Mouse (Mus musculus): ENCODE measurements around the gene Cd164l2. TPM values are rescaled to one million over a fixed set of nuclear protein-coding genes. Genes with fewer than 3 reads are reported as not detected.

Cd164l2 gene
- polyA plus RNA-seq, 1 experiment from 2014 or later, result 19.1 TPM

- H3K36me3 ChIP-seq (ENCODE audit: insufficient read depth, low read length), result no peaks in the 10 kb centered on the region
- peaks cover 14% of the 10 kb centered on the region for H3K4me1 ChIP-seq (replicated peaks; ENCODE audit: insufficient read depth, low read length)
- 0 out of 2 replicates have a peak overlapping the region, but pooled peaks have one; percentile 8 for H3K9ac ChIP-seq (ENCODE audit: low read depth, low read length)
- DNase-seq (ENCODE audit: low spot score), result no peak
- H3K4me2 ChIP-seq (ENCODE audit: low read length), result no peak overlapping the region
- TF ChIP-seq CTCF (IDR thresholded peaks at IDR 0.05; ENCODE audit: low read depth), result no peak
- WGBS, result 19% methylated on average over 7 of the region's 7 CpGs
- H3K4me3 ChIP-seq (replicated peaks; ENCODE audit: low read depth, low read length), result no peak overlapping the region
- no peaks in the 10 kb centered on the region for H3K9me3 ChIP-seq (replicated peaks; ENCODE audit: low read length)
- peak overlapping the region; percentile 42; the same call in 1 of the 2 replicates for H3K27ac ChIP-seq
- no peaks in the 10 kb centered on the region for H3K27me3 ChIP-seq (ENCODE audit: insufficient read depth, low read length)
- no peak for ATAC-seq (replicated peaks; ENCODE audit: low FRiP score, low read depth)
Measured at GRCm38 (mm10) chr4:133204379-133204778, 7.6 kb upstream of the Cd164l2 start.

GRCm38 (mm10) chr4:133209366-133209765 is 2.6 kb upstream of the Cd164l2 start:
- no peak overlapping the region for H3K27ac ChIP-seq
- no peak for ATAC-seq (replicated peaks; ENCODE audit: low FRiP score, low read depth)
- no peaks in the 10 kb centered on the region for H3K36me3 ChIP-seq (ENCODE audit: insufficient read depth, low read length)
- no peaks in the 10 kb centered on the region for H3K9me3 ChIP-seq (replicated peaks; ENCODE audit: low read length)
- WGBS, result 4% methylated on average over 11 of the region's 11 CpGs
- peak; percentile 92 for TF ChIP-seq CTCF (IDR thresholded peaks at IDR 0.05; ENCODE audit: low read depth)
- peak; percentile 85 for DNase-seq (ENCODE audit: low spot score)
- no peak overlapping the region for H3K9ac ChIP-seq (ENCODE audit: low read depth, low read length)
- no peak overlapping the region for H3K4me3 ChIP-seq (replicated peaks; ENCODE audit: low read depth, low read length)
- H3K4me1 ChIP-seq (replicated peaks; ENCODE audit: insufficient read depth, low read length), result peaks cover 12% of the 10 kb centered on the region; the same call in 1 of the 2 replicates
- no peaks in the 10 kb centered on the region for H3K27me3 ChIP-seq (ENCODE audit: insufficient read depth, low read length)
- no peak overlapping the region for H3K4me2 ChIP-seq (ENCODE audit: low read length)

DNA sequence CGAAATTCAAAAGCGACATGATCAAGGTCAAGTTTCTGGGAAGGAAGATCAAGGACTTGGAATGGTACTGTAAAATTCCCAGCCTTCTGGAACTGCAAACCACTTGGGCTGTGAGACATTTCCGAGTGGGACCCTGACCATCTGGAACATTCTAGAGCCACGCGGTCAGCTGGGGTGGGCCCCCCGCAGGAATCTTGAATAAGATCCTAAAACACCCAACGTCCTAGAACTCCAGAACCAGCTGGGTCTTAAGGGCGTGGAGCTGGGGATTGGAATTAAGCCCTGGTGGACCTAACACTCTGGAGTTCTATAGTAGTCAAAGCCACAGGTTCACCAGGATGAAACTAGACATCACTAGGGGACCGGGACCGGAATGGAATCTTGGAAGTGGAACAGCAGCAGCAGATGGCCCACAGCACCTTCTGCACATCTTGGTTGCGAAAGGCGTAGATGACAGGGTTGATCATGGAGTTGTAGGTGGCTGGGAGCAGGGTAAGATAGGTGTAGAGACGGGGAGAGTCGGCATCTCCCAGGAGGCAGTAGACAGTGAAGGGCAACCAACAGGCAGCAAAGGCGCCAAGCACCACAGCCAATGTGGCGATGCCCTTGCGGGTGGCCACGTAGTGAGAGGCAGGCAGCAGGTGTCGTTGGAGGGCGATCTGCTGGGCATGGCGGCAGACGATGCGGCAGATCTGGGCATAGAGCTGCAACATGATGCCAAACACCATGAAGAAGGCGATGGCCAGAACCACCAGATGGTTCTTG is 1.7 kb upstream of the Cd164l2 start:
- TF ChIP-seq CTCF (IDR thresholded peaks at IDR 0.05; ENCODE audit: low read depth), result no peak
- WGBS, result 90% methylated on average over 24 of the region's 24 CpGs
- DNase-seq (ENCODE audit: low spot score), result no peak

DNA sequence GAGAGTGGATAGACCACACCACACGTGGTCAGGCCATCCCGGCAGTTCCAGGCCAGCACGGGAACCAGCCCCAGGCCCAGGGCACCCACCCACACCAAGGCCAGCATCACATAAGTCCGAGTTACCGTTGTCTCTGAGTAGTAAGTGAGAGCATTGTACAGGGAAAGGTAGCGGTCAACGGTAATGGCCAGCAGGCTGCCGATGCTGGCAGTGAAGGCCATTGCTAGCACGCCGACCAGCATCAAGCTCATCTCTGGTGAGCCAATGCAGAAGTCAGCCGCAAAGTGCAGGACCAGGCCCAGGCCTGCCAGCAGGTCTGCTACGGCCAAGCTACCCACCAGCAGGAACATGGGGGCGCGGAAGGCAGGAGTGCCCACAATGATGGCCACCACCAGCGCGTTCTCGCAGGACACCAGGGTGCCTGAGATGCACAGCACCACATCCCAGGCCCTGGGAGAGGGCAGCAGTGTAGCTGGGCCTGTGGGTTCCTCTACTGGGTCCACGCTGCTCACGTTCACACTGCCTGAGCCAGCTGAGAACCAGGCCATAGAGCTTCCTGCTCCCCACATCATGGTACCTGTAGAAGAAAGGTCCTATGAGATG is 1.0 kb upstream of the Cd164l2 start:
- Histone ChIP-seq H3K9ac (ENCODE audit: low read depth, low read length) (no peak overlapping the region), H3K27me3 (ENCODE audit: insufficient read depth, low read length) (no peaks in the 10 kb centered on the region), H3K36me3 (ENCODE audit: insufficient read depth, low read length) (no peaks in the 10 kb centered on the region), H3K4me2 (ENCODE audit: low read length) (no peak overlapping the region), H3K4me1 (replicated peaks; ENCODE audit: insufficient read depth, low read length) (peaks cover 12% of the 10 kb centered on the region; the same call in 1 of the 2 replicates), H3K9me3 (replicated peaks; ENCODE audit: low read length) (no peaks in the 10 kb centered on the region), H3K27ac (no peak overlapping the region), H3K4me3 (replicated peaks; ENCODE audit: low read depth, low read length) (no peak overlapping the region)
- no peak for TF ChIP-seq CTCF (IDR thresholded peaks at IDR 0.05; ENCODE audit: low read depth)
- WGBS, result 93% methylated on average over 19 of the region's 19 CpGs
- ATAC-seq (replicated peaks; ENCODE audit: low FRiP score, low read depth), result no peak
- DNase-seq (ENCODE audit: low spot score), result no peak

More for the DNA sequence above, 1.7 kb upstream of the Cd164l2 start:
- H3K9me3 ChIP-seq (replicated peaks; ENCODE audit: low read length), result no peaks in the 10 kb centered on the region
- peaks cover 12% of the 10 kb centered on the region; the same call in 1 of the 2 replicates for H3K4me1 ChIP-seq (replicated peaks; ENCODE audit: insufficient read depth, low read length)
- ATAC-seq (replicated peaks; ENCODE audit: low FRiP score, low read depth), result no peak
- H3K9ac ChIP-seq (ENCODE audit: low read depth, low read length), result no peak overlapping the region
- no peak overlapping the region for H3K27ac ChIP-seq
- no peak overlapping the region for H3K4me2 ChIP-seq (ENCODE audit: low read length)
- no peaks in the 10 kb centered on the region for H3K27me3 ChIP-seq (ENCODE audit: insufficient read depth, low read length)
- no peak overlapping the region for H3K4me3 ChIP-seq (replicated peaks; ENCODE audit: low read depth, low read length)
- no peaks in the 10 kb centered on the region for H3K36me3 ChIP-seq (ENCODE audit: insufficient read depth, low read length)

DNA sequence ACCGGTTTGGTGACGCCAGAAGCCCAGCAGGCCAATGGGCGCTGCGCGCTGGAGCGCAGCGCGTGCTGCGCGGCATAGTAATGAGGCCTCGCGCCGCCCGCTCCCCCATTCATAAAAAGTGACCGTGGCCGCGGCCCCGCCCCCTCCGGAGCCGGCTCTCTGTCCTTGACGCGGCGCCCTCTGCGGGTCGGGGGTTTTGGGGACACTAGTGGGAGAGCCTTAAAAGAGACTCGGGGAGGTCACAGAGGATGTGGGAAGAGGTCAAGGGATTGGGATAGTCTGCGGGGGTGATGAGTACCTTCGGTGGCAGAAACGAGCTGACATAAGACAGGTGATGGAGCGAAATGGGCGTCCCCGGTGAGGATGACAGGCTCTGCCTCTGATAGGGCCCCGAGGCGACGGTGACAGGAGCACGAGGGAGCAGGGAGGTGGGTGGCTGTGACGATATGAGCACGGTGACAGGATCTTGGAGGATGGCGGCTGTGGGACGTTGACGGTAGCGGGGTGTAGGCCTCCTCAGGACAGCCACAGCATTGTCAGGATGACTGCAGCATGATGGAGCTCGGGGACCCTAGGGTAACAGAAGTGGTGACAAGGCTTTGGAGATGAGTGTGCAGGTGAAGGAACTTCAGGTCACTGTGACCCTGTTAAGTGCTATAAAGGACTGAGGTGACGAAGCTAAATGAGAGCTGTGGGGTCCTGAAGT is 784 bp downstream of the Cd164l2 start:
- no peaks in the 10 kb centered on the region for H3K36me3 ChIP-seq (ENCODE audit: insufficient read depth, low read length)
- peak overlapping the region; percentile 51 for H3K4me3 ChIP-seq (replicated peaks; ENCODE audit: low read depth, low read length)
- no peak overlapping the region for H3K27ac ChIP-seq
- TF ChIP-seq CTCF (IDR thresholded peaks at IDR 0.05; ENCODE audit: low read depth), result peak; percentile 48; the same call in 1 of the 2 replicates
- 2% methylated on average over 44 of the region's 44 CpGs for WGBS
- H3K4me2 ChIP-seq (ENCODE audit: low read length), result peak overlapping the region; percentile 99
- H3K4me1 ChIP-seq (replicated peaks; ENCODE audit: insufficient read depth, low read length), result peaks cover 12% of the 10 kb centered on the region; the same call in 1 of the 2 replicates
- ATAC-seq (replicated peaks; ENCODE audit: low FRiP score, low read depth), result peak; percentile 50; the same call in 1 of the 2 replicates
- peak; percentile 71 for DNase-seq (ENCODE audit: low spot score)
- H3K9me3 ChIP-seq (replicated peaks; ENCODE audit: low read length), result no peaks in the 10 kb centered on the region
- H3K9ac ChIP-seq (ENCODE audit: low read depth, low read length), result peak overlapping the region; percentile 60
- no peaks in the 10 kb centered on the region for H3K27me3 ChIP-seq (ENCODE audit: insufficient read depth, low read length)

DNA sequence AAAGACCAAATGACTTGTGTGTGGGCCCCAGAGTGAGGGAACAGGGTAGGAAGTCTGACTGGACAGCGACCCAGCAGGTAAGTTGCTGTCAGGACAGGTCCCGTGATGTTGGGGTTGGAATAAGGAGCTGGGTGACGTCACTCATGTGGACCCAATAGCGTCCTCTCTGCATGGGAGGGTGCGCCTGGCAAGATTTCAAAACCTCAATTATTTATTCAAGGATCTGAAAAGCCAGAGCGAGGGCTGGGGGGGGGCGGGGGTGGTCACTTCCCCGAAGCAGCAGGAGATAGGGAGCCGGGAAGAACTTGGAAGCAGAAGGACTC is 1.3 kb downstream of the Cd164l2 start:
- no peak for DNase-seq (ENCODE audit: low spot score)
- Histone ChIP-seq H3K27ac (no peak overlapping the region), H3K4me1 (replicated peaks; ENCODE audit: insufficient read depth, low read length) (peaks cover 12% of the 10 kb centered on the region; the same call in 1 of the 2 replicates), H3K9ac (ENCODE audit: low read depth, low read length) (no peak overlapping the region), H3K27me3 (ENCODE audit: insufficient read depth, low read length) (no peaks in the 10 kb centered on the region), H3K9me3 (replicated peaks; ENCODE audit: low read length) (no peaks in the 10 kb centered on the region), H3K4me3 (replicated peaks; ENCODE audit: low read depth, low read length) (0 out of 2 replicates have a peak overlapping the region, but pooled peaks have one; percentile 51), H3K4me2 (ENCODE audit: low read length) (peak overlapping the region; percentile 99), H3K36me3 (ENCODE audit: insufficient read depth, low read length) (no peaks in the 10 kb centered on the region)
- peak; percentile 63 for ATAC-seq (replicated peaks; ENCODE audit: low FRiP score, low read depth)
- TF ChIP-seq CTCF (IDR thresholded peaks at IDR 0.05; ENCODE audit: low read depth), result no peak; the same call in 1 of the 2 replicates
- WGBS, result 2% methylated on average over 9 of the region's 9 CpGs
